In the genomic region with DNA sequence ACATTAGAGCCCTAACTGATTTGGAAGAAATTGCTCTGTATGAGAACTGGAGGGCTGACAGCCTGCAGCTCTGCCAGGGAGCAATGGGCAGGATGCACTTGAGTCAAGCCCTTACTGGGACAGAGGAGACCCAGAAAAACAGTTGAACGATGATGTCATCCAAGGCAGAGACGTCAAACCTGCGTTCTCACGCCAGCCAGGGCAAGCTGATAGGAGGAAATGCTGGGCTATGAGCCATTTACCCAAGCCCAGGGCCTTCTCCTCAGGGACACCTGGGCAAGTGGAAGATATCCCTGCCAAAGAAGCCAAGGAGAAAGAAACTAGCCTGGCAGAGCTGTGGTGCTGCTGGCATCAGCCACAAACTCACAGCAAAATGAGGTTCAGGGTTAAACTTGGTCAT, we compare ENCODE assay signal across 20 mouse cellular contexts.
A peak's percentile ranks its signal among the peaks of the same experiment; 100 is the strongest.
DNase-seq lines count a peak whose midpoint lies in the region; ATAC-seq and TF ChIP-seq lines count a peak whose summit lies in the region.
"Had no signal": no experiment of that assay in that cellular context is flagged by ENCODE, and none has a peak within 500 bp of the region (broad histone marks: within the 10 kb centered on the region; RNA-seq: fewer than 3 reads in every experiment).

No protein-coding gene starts in this region.

- WGBS in cerebellum, adult 2 months: 5% methylated on average over 4 of the region's 4 CpGs
- 19% methylated on average over 4 of the region's 4 CpGs for WGBS in heart, postnatal 0 days

- H3K9ac ChIP-seq in heart, postnatal 0 days (replicated peaks; ENCODE audit: low read depth, low read length): no peak overlapping the region
- H3K9ac ChIP-seq: embryonic facial prominence, embryonic 13.5 days; forebrain, embryonic 13.5 days; hindbrain, embryonic 15.5 days; liver, embryonic 14.5 days; midbrain, embryonic 12.5 days; neural tube, embryonic 12.5 days had no signal

- H3K36me3 ChIP-seq in heart, postnatal 0 days (replicated peaks; ENCODE audit: control insufficient read depth, insufficient read depth, low read length): peaks cover 33% of the 10 kb centered on the region
- H3K36me3 ChIP-seq: G1E had no signal

- H3K9me3 ChIP-seq in heart, postnatal 0 days (replicated peaks; ENCODE audit: control insufficient read depth, low read length): no peaks in the 10 kb centered on the region
- H3K9me3 ChIP-seq: embryonic facial prominence, embryonic 13.5 days; forebrain, embryonic 13.5 days; G1E; hindbrain, embryonic 15.5 days; limb, embryonic 10.5 days; midbrain, embryonic 12.5 days; neural tube, embryonic 12.5 days had no signal

- H3K4me2 ChIP-seq in heart, postnatal 0 days (ENCODE audit: low read depth, low read length): no peak overlapping the region
- H3K4me2 ChIP-seq: embryonic facial prominence, embryonic 13.5 days; forebrain, embryonic 13.5 days; hindbrain, embryonic 15.5 days; midbrain, embryonic 12.5 days; neural tube, embryonic 12.5 days had no signal

- no peak for TF ChIP-seq CTCF in cerebellum, adult 2 months (IDR thresholded peaks at IDR 0.05; ENCODE audit: borderline replicate concordance, insufficient read depth, low read depth, low read length)
- TF ChIP-seq CTCF in heart, postnatal 0 days (IDR thresholded peaks at IDR 0.05; ENCODE audit: low read depth): no peak

- peak; percentile 8 for DNase-seq in gastrocnemius, postnatal 25 days
- no peak for DNase-seq in gastrocnemius, postnatal 10 days
- peak; percentile 70 for DNase-seq in adrenal gland, adult 2 months
- peak; percentile 73 to 87 for DNase-seq in cerebellum, adult 2 months
- no peak for DNase-seq in heart, postnatal 0 days (ENCODE audit: low spot score)
- DNase-seq in frontal cortex, postnatal 10 days (ENCODE audit: low spot score in 2 of 2): no peak
- no peak for DNase-seq in thymus, postnatal 14 days
- DNase-seq: gastrocnemius, postnatal 14 days; lung, postnatal 14 days; right cerebral cortex, postnatal 25 days; thymus, postnatal 36 days had no signal

- 0 out of 2 replicates have a peak, but pooled peaks have one; percentile 44 for ATAC-seq in heart, postnatal 0 days (ENCODE audit: insufficient read depth, low read depth)
- ATAC-seq in megakaryocyte, adult 5-6 weeks (ENCODE audit: poor library complexity, severe bottlenecking): no peak
- ATAC-seq: forebrain, embryonic 13.5 days had no signal

- peak overlapping the region; percentile 69; the same call in 1 of the 2 replicates for H3K27ac ChIP-seq in cerebellum, adult 2 months (ENCODE audit: insufficient read depth, low read length)
- H3K27ac ChIP-seq in heart, postnatal 0 days (ENCODE audit: low read depth): peak overlapping the region; percentile 36; the same call in 1 of the 2 replicates
- H3K27ac ChIP-seq: embryonic facial prominence, embryonic 13.5 days; forebrain, embryonic 13.5 days; hindbrain, embryonic 15.5 days; limb, embryonic 10.5 days; liver, embryonic 14.5 days; midbrain, embryonic 12.5 days; neural tube, embryonic 12.5 days had no signal

- no peaks in the 10 kb centered on the region for H3K27me3 ChIP-seq in cerebellum, adult 2 months (ENCODE audit: control insufficient read depth, insufficient read depth, low read length)
- H3K27me3 ChIP-seq in heart, postnatal 0 days (ENCODE audit: control insufficient read depth, insufficient read depth, low read length): no peaks in the 10 kb centered on the region
- H3K27me3 ChIP-seq: embryonic facial prominence, embryonic 13.5 days; forebrain, embryonic 13.5 days; hindbrain, embryonic 15.5 days; midbrain, embryonic 12.5 days; neural tube, embryonic 12.5 days had no signal

- H3K4me3 ChIP-seq in cerebellum, adult 2 months (replicated peaks; ENCODE audit: insufficient read depth, low read depth, low read length): no peak overlapping the region
- H3K4me3 ChIP-seq in heart, postnatal 0 days (ENCODE audit: low read depth, low read length): no peak overlapping the region
- H3K4me3 ChIP-seq: embryonic facial prominence, embryonic 13.5 days; forebrain, embryonic 13.5 days; hindbrain, embryonic 15.5 days; limb, embryonic 10.5 days; midbrain, embryonic 12.5 days; neural tube, embryonic 12.5 days had no signal

- H3K4me1 ChIP-seq in cerebellum, adult 2 months (ENCODE audit: control insufficient read depth, insufficient read depth, low read length): peaks cover 16% of the 10 kb centered on the region
- peaks cover 15% of the 10 kb centered on the region for H3K4me1 ChIP-seq in heart, postnatal 0 days (ENCODE audit: control insufficient read depth, insufficient read depth)
- H3K4me1 ChIP-seq: embryonic facial prominence, embryonic 13.5 days; forebrain, embryonic 13.5 days; limb, embryonic 10.5 days; midbrain, embryonic 12.5 days; neural tube, embryonic 12.5 days had no signal

- no peak for TF ChIP-seq POLR2A in cerebellum, adult 2 months (IDR thresholded peaks at IDR 0.05; ENCODE audit: borderline replicate concordance, insufficient read depth, low read length)

- TF ChIP-seq EP300 in heart, postnatal 0 days (IDR thresholded peaks at IDR 0.05; ENCODE audit: low read depth): no peak

Comparison
In these comparisons a context has a peak if more than half of its experiments do, and no peak if none do; other contexts are left out.
1. DNase-seq: peak in gastrocnemius, postnatal 25 days (single experiment), adrenal gland, adult 2 months (single experiment) and cerebellum, adult 2 months (2 of 2); none in gastrocnemius, postnatal 10 days (single experiment), heart, postnatal 0 days (single experiment), frontal cortex, postnatal 10 days (0 of 2) and thymus, postnatal 14 days (single experiment).